Mouse (Mus musculus): Measurements from ENCODE around the gene Nkx2-3.

The Nkx2-3 gene

GRCm38 (mm10) chr19:43619916-43620479 is 7.9 kb downstream of the Nkx2-3 start:
- no peak for DNase-seq (ENCODE audit: low spot score)

GRCm38 (mm10) chr19:43623913-43624312 is 11.8 kb downstream of the Nkx2-3 start:
- DNase-seq (ENCODE audit: low spot score): no peak

- no peak for DNase-seq (ENCODE audit: low spot score)
Measured at GRCm38 (mm10) chr19:43626160-43626559, 14.0 kb downstream of the Nkx2-3 start.

DNA sequence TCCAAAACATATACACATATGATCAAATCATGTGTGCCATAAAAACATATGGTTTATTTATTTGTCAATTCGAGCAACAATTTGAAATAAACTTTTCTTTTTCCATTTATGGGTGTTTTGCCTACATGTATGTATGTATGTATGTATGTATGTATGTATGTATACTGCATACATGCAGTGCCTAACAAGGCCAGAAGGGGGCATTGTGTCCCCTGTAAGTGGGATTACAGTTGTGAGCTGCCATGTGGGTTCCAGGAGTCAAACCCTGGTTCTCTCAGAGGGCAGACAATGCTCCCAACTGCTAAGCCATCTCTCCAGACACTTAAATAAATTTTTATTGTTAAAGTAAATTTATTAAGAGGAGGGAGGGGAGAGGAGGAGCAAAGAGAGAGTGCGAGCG is 15.2 kb downstream of the Nkx2-3 start:
- DNase-seq (ENCODE audit: low spot score): no peak

DNA sequence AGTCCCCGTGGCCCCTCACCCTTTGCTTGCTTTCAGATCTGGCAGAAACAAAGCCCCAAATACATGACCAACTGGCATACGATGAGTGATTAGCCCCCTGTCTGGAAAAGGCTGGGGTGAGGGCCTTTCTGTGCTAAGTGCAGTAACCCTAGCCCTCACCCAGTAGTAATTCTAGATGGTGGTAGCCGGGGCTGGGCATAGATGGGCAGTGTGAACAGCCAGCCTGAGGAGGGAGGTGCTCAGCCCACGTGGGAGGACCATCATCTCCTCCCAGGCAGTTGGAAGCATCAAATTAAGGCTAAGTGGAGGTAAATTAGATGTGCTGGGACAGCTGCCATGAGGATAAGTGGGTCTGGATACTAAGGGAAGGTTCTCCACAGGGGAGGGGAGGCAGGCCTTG is 17.0 kb downstream of the Nkx2-3 start:
- no peak for DNase-seq (ENCODE audit: low spot score)

DNA sequence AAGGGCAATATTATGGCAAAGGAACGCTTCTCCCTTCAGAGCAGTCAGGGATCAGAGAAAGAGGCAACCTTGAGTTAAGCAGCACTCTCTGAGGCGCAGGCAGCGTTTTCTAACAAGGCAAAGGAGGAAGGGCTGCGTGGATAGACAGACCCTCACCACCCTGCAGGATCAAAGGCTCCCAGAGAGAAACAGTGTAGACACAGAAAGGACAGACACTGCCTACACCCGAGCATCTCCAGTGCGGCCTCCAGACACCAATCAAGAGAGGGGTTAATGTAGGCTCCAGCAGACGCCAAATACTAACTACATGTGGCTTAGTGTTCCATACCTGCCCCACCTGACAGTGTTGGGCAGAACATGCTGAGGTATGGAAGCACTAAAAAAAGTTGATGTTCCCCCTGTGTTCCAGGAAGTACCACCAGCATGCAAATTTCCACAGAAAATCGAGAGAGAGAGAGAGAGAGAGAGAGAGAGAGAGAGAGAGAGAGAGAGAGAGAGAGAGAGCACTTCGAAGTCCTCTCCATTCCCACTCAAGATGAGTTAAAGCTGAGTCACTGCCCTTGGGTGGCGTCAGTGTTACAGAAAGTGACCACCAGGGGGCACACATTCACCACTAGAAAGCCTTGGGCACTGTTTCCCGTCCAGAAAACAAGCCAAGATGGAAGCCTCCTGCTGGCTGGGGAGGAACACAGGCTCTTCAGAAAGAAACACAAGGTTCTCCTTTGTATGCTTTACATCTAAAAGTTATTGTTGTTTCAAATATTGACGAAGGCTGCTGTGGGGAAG is 18.5 kb downstream of the Nkx2-3 start:
- no peak for DNase-seq (ENCODE audit: low spot score)

- no peak for DNase-seq (ENCODE audit: low spot score)
Measured at GRCm38 (mm10) chr19:43641833-43642232, 29.7 kb downstream of the Nkx2-3 start.

DNA sequence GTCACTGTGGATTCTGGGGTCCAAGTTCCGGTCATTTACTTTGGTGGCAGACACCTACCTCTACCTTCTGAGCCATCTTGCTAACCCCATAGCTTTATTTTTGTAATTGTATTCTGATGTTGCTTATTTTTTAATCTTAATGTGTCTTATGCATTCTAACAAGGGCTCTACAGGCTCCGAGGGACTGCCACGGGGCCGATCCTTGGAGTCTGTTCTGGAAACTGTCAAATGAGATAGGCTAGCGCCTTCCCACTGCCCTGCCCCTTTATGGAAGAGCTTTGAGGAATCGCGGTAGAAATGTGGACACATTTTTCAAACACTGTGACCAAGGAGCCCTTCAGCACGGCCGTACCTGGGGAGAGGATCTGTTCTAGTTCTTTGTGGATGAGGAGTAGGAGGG is 30.7 kb downstream of the Nkx2-3 start:
- no peak for DNase-seq (ENCODE audit: low spot score)

DNA sequence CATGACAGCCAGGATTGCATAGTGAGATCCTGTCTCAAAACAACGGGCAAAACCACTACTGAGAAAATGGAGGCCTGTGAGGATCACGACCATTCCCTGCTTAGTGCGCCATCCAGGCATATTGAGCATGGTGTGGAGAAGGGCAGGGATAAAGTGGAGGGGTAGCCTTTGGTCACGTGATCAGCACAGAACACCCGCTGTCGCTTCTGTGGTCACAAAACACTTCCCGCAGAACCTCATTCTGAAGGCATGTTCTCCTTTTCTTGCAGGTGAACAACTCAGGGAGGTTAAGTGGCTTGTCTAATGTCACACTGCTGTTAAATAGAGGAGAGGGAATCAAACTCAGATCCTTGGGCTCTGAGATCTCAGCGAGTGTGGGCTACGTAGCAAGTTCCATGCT is 33.4 kb downstream of the Nkx2-3 start:
- no peak for DNase-seq (ENCODE audit: low spot score)

DNA sequence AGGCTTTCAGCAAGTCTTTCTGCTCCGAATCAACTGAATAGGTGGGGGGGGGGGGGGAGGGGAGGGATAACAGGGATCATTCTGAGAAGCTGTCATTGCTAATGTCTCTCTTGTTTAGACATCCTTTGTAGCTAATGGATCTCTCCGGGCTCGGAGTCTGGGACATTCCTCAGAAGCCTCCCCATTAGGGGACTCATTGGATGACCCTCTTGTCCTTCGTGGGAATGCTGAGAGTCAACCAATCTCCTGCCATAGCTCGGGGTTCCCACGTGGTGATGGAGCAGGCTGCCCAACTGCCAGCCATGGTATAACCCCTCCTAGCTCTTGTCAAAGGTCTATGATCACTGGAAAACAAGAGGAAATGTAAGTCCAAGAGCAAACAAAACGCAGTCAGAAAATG is 34.7 kb downstream of the Nkx2-3 start:
- no peak for DNase-seq (ENCODE audit: low spot score)

GRCm38 (mm10) chr19:43647261-43647660 is 35.1 kb downstream of the Nkx2-3 start:
- DNase-seq (ENCODE audit: low spot score): no peak

DNA sequence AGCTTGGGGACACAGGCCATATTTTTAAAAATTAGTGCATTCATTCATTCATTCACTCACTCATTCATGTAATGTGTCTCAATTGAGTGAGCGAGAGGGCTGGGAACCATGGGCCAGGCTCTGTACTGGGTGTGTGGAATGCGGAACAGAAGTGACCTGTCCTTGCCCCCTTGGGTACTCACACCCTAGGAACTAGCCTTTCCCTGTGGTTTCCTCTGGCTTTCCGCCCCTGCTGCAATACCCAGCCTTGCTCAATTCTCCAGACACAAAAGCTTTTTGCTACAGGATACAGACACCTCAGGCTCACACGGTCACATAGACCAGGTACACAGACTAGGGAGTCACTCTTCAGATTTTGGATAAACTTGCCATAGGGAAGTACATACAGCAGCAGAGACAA is 36.2 kb downstream of the Nkx2-3 start:
- DNase-seq (ENCODE audit: low spot score): no peak

DNA sequence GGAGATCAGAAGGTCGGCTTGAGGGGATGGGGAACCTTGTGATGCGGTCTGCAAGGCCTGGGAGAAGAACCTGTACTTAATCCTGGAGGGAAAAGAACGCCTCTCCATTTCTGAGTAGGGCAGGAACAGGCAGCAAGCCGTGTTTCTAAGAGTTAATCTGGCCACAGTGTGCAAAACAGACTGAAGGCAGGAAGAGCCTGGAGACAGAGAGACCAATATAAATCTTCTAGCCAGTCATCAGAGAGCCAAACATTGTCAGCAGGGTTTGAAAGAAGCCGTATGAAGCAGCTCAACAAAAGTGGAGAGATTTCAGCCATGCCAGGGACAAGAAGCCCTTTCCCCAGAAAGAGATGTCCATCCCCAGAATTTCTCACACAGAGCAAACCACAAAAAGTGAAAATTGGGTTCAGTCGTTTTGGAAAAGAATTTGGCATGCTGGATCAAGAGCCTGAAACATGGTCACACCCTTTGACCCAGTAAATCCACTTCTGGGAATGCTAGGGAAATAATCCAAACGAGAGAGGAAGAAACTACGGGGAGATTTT is 39.2 kb downstream of the Nkx2-3 start:
- no peak for DNase-seq (ENCODE audit: low spot score)

DNA sequence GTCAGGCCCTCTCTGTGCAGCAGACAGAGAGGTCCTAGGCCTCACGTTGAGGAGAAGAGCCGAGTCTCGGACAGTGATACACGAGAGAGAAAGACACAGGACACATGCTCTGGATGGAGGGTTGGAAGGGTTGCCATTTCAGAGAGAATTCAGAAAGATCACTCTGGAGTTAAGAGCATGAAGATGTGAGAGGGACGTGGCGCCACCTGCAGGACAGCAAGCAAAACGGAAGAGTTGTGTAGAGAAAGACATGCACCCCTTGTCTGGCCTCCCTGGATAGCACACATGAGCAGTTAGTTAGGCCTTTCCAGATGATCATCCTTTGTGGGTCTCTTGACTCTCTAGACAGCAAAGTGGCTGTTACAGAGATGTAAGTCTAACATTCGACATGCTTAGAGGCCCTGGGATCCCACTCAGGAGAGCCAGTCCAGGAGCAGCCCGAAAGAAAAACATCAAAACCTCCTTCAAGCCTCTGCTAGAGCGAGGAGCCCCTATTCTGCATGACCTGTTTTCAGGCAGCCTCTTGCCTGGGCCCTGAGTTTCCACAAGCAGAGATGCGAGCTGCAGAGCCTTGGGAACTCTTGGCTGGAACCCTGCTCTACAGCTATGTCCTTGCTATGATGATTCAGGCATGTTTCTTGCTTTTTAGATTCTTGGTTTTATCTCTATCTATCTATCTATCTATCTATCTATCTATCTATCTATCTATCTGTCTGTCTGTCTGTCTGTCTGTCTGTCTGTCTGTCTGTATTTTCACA is 43.8 kb downstream of the Nkx2-3 start:
- DNase-seq (ENCODE audit: low spot score): no peak

GRCm38 (mm10) chr19:43659632-43660031 is 47.5 kb downstream of the Nkx2-3 start:
- DNase-seq (ENCODE audit: low spot score): no peak

DNA sequence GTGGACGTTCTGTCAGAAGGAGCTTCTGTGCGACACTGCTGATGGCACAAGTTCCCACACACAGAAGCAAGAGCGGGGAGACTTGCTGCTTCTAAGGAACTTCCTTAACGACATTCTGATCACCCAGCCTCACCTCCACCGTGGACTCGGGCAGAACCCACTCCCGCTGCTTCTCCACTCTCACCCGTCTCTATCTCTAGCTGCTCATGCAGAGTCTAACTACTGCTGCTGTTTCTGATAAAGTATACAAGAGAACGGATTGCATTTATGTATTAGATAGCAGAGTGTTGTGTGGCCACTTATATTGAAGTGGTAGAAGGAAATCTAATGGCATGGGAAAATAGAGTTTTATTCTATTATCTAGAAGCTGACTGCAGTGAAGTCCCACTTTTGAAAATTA is 48.6 kb downstream of the Nkx2-3 start:
- DNase-seq (ENCODE audit: low spot score): no peak

- DNase-seq (ENCODE audit: low spot score): no peak
Measured at GRCm38 (mm10) chr19:43662176-43662967, 50.2 kb downstream of the Nkx2-3 start.

DNA sequence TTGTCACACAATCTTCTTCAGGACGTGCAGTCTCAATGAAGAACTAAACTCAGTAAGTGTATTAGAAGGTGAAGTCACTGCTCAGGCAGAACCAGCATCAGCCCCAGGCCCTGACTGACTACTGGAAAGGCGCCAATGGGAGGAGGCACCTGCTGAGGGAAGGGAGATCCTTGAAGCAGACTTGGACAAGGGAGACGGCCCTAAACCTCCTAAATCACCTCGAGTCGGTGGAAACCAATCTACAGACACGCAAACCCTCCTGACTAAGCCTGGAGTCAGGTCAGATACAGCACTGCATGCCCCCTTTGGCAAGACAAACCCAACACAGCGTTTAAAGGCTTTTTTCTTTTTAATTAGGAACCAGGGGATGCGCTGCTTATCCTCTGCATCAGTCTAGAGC is 51.3 kb downstream of the Nkx2-3 start:
- no peak for DNase-seq (ENCODE audit: low spot score)
